Mouse (Mus musculus): ENCODE data around the gene Opn5. TPM values are rescaled to one million over a fixed set of nuclear protein-coding genes. Genes with fewer than 3 reads are reported as not detected.
A peak's percentile ranks its signal among the peaks of the same experiment; 100 is the strongest.

The Opn5 gene
- polyA plus RNA-seq, 1 experiment from 2014 or later, result 0.36 TPM

DNA sequence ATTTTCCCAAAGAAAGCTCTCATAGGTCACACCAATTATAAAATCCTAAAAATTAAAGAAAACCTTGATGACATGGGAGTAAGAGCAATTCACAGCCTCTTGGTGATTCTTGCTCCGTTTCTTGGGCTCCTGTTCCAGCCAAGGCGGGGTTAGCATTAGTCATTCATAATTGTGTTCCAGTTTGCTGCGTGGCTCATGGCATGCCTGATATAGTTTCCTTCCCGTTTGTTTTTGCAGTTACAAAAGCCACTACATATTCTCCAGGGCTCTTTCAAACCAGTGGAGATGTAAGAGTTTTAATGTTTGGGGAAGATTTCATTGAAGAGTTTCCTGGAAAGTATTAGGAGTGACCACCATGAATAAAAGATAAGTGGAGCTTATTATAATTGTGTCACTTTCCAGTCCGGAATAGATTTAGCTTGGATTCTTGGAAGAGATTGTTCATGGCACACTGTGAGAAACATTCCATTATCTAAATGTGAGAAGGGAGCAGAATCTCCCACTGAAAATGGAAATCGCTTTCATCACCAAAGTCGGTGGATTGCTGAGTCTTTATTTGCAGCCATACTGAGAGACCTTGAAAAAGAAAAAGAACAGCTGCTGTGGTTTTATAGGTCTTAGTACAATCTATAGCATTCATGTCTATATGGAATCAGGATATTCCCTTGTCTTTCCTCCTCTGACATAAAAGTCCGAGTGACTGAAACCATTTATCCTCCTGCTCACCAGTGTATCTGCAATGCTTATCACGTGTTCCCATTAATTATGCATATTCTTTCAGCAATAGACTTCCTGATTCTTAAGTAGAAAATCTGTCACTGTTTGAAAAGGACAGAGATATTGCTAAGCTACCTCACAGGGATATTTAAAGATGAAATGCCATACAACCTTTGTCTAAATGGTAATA is 101.6 kb downstream of the Opn5 start:
- Histone ChIP-seq H3K27ac (ENCODE audit: low read length) (peak overlapping the region; percentile 42; the same call in 1 of the 2 replicates), H3K36me3 (ENCODE audit: control insufficient read depth, insufficient read depth, low read length) (no peaks in the 10 kb centered on the region), H3K27me3 (ENCODE audit: control insufficient read depth, insufficient read depth, low read depth, low read length) (no peaks in the 10 kb centered on the region), H3K4me2 (ENCODE audit: low read length) (peak overlapping the region; percentile 10; the same call in 1 of the 2 replicates), H3K4me1 (ENCODE audit: control insufficient read depth, insufficient read depth, low read length) (peaks cover 3% of the 10 kb centered on the region; the same call in 1 of the 2 replicates), H3K9me3 (replicated peaks; ENCODE audit: control insufficient read depth, low read length, poor library complexity, severe bottlenecking) (no peaks in the 10 kb centered on the region), H3K4me3 (ENCODE audit: low read depth, low read length) (no peak overlapping the region), H3K9ac (ENCODE audit: low read depth, low read length) (no peak overlapping the region)
- ATAC-seq, result peak; percentile 68
- 30% methylated on average over 9 of the region's 9 CpGs for WGBS

Other genes with a start within 250 kb of the Opn5 start
- gene Adgrf4, start 80.9 kb upstream of the Opn5 start, polyA plus RNA-seq (2015; fragmentation: Nextera tagmentation; extraction: Ambion mirVana), result 0.27 and 0.36 TPM in 2 replicates
- gene Adgrf2, start 130.8 kb upstream of the Opn5 start, polyA plus RNA-seq (2015; fragmentation: Nextera tagmentation; extraction: Ambion mirVana), result 0.12 and 0.19 TPM in 2 replicates